Mouse (Mus musculus): ENCODE results near the gene Dnajc5. TPM values are rescaled to one million over a fixed set of nuclear protein-coding genes. Genes with fewer than 3 reads are reported as not detected.

Dnajc5 gene
- total RNA-seq, 2 experiments from 2014 or later, result 271 to 275 TPM

Small RNAs within 50 kb of the gene (microRNA-seq; reads per million reads assigned to microRNA genes)
- gene Mir7006, result 0 to 0.28 reads per million in 2 experiments

Other genes starting within 250 kb of the Dnajc5 start
- 10 to 100 TPM; 16.3 to 20.1 TPM for gene Gmeb2, start 232.4 kb upstream of the Dnajc5 start, total RNA-seq (2021)
- gene Stmn3, start 206.0 kb upstream of the Dnajc5 start, total RNA-seq (2021), result 100 to 1,000 TPM; 793 to 798 TPM
- 10 to 100 TPM; 39.7 to 42.8 TPM for gene Rtel1, start 200.7 kb upstream of the Dnajc5 start, total RNA-seq (2021)
- gene Zgpat, start 155.6 kb upstream of the Dnajc5 start, total RNA-seq (2021), result 10 to 100 TPM; 60.3 to 65.3 TPM
- 10 to 100 TPM; 37.0 to 37.7 TPM for gene Arfrp1, start 155.1 kb upstream of the Dnajc5 start, total RNA-seq (2021)
- gene Lime1, start 140.4 kb upstream of the Dnajc5 start, total RNA-seq (2021), result 10 to 100 TPM; 32.1 to 32.8 TPM
- gene Zbtb46, start 61.1 kb upstream of the Dnajc5 start, total RNA-seq (2021), result 10 to 100 TPM; 11.2 to 14.0 TPM
- gene Abhd16b, start 27.3 kb upstream of the Dnajc5 start, total RNA-seq (2021), result not detected
- gene Tpd52l2, start 23.3 kb upstream of the Dnajc5 start, total RNA-seq (2021), result 10 to 100 TPM; 74.8 to 76.4 TPM
- 10 to 100 TPM; 52.0 to 53.1 TPM for gene Uckl1, start 64.4 kb downstream of the Dnajc5 start, total RNA-seq (2021)
- gene Prpf6, start 71.4 kb downstream of the Dnajc5 start, total RNA-seq (2021), result 10 to 100 TPM; 51.2 to 55.5 TPM
- 100 to 1,000 TPM; 108 to 116 TPM for gene Zfp512b, start 72.3 kb downstream of the Dnajc5 start, total RNA-seq (2021)
- gene Samd10, start 78.7 kb downstream of the Dnajc5 start, total RNA-seq (2021), result 10 to 100 TPM; 14.6 to 19.5 TPM
- not detected for gene Gm29797, start 136.5 kb downstream of the Dnajc5 start, total RNA-seq (2021)
- 10 to 100 TPM; 14.4 to 15.6 TPM for gene Sox18, start 151.2 kb downstream of the Dnajc5 start, total RNA-seq (2021)
- gene Tcea2, start 159.8 kb downstream of the Dnajc5 start, total RNA-seq (2021), result 10 to 100 TPM; 51.2 to 59.4 TPM
- 10 to 100 TPM; 41.5 to 44.4 TPM for gene Rgs19, start 173.5 kb downstream of the Dnajc5 start, total RNA-seq (2021)
- not detected for gene Lkaaear1, start 178.0 kb downstream of the Dnajc5 start, total RNA-seq (2021)
- gene Oprl1, start 194.5 kb downstream of the Dnajc5 start, total RNA-seq (2021), result 10 to 100 TPM; 52.9 to 54.1 TPM
- 10 to 100 TPM; 39.5 to 42.7 TPM for gene Myt1, start 242.8 kb downstream of the Dnajc5 start, total RNA-seq (2021)